Mouse (Mus musculus) spleen, adult 10 weeks (tissue): Measurements from ENCODE around the gene Hvcn1. TPM values are rescaled to one million over a fixed set of nuclear protein-coding genes. Genes with fewer than 3 reads are reported as not detected.

Experiments
- polyA plus RNA-seq: library from polyadenylated mRNA; stranded (reverse); fragments of 350-450 nt; fragmentation: Illumina TruSeq; extraction: RNeasy Lipid Tissue Mini Kit (QIAGEN cat#74804); gene quantifications from one replicate; pipeline ENCODE4 v1.2.3, GENCODE M21; 2015; ENCODE audit warnings: low replicate concordance; ENCODE audit not compliant: insufficient read depth

The Hvcn1 gene
- 148 TPM for polyA plus RNA-seq

GRCm38 (mm10) chr5:122206475-122206874 lies at the start of gene Hvcn1:
Gene Hvcn1 (plus strand): TSS chr5:122206804.

GRCm38 (mm10) chr5:122157827-122158381 lies 48.7 kb upstream of the Hvcn1 start, which contains the start of gene Ppp1cc:
Gene Ppp1cc (plus strand): TSS chr5:122158278.

GRCm38 (mm10) chr5:122263933-122264905 lies 57.6 kb downstream of the Hvcn1 start, which contains the start of gene Tctn1:
Gene Tctn1 (minus strand): TSS chr5:122264460.

GRCm38 (mm10) chr5:122284183-122285028 lies 77.8 kb downstream of the Hvcn1 start, which contains the start of gene Pptc7:
Gene Pptc7 (plus strand): TSS chr5:122284365.

Other genes with a start within 250 kb of the Hvcn1 start
- gene Cux2, start 156.7 kb upstream of the Hvcn1 start, polyA plus RNA-seq = 0.69 TPM
- not detected for gene Myl2, start 105.9 kb upstream of the Hvcn1 start, polyA plus RNA-seq
- gene Ccdc63, start 66.0 kb upstream of the Hvcn1 start, polyA plus RNA-seq = not detected
- gene Ppp1cc, start 48.5 kb upstream of the Hvcn1 start, polyA plus RNA-seq = 414 TPM
- gene Tctn1, start 57.7 kb downstream of the Hvcn1 start, polyA plus RNA-seq = 8.1 TPM
- 28.4 TPM for gene Pptc7, start 77.6 kb downstream of the Hvcn1 start, polyA plus RNA-seq
- gene Rad9b, start 147.4 kb downstream of the Hvcn1 start, polyA plus RNA-seq = 18.2 TPM
- 105 TPM for gene Vps29, start 147.6 kb downstream of the Hvcn1 start, polyA plus RNA-seq
- 20.2 TPM for gene Gpn3, start 165.1 kb downstream of the Hvcn1 start, polyA plus RNA-seq
- gene Fam216a, start 165.6 kb downstream of the Hvcn1 start, polyA plus RNA-seq = 9.8 TPM
- 404 TPM for gene Arpc3, start 185.1 kb downstream of the Hvcn1 start, polyA plus RNA-seq
- gene Anapc7, start 214.9 kb downstream of the Hvcn1 start, polyA plus RNA-seq = 22.6 TPM